Mouse (Mus musculus) forebrain, postnatal 0 days (tissue): ENCODE measurements around the gene Zmynd8. TPM values are rescaled to one million over a fixed set of nuclear protein-coding genes. Genes with fewer than 3 reads are reported as not detected.
A peak's percentile ranks its signal among the peaks of the same experiment; 100 is the strongest.

Experiments
- ATAC-seq: fragments of 200-750 bp; cut with Nextera tagmentation; 2 replicates; pipeline ENCODE4 v1.8.0; 2017; ENCODE audit warnings: mild to moderate bottlenecking, moderate library complexity
- DNase-seq: peaks from one replicate; pipeline ENCODE4 v3.0.0-alpha.2; 2015
- H3K27ac ChIP-seq: fragments of 300-500 bp; sonication (generic); 2 replicates; pipeline ENCODE4 v1.5.1; 2014; ENCODE audit warnings: low read depth, mild to moderate bottlenecking, antibody characterized with exemption, low read length, moderate library complexity, mixed read lengths
- H3K27me3 ChIP-seq: fragments of 300-500 bp; sonication (generic); 2 replicates; pipeline ENCODE4 v1.6.1; 2014; ENCODE audit warnings: mild to moderate bottlenecking, low read length, mixed read lengths; ENCODE audit not compliant: insufficient read depth
- H3K36me3 ChIP-seq: fragments of 300-500 bp; sonication (generic); 2 replicates; pipeline ENCODE4 v1.6.1; 2014; ENCODE audit warnings: mild to moderate bottlenecking, moderate library complexity; ENCODE audit not compliant: insufficient read depth
- H3K4me1 ChIP-seq: fragments of 300-500 bp; sonication (generic); 2 replicates; pipeline ENCODE4 v1.6.1; 2014; ENCODE audit warnings: antibody characterized with exemption; ENCODE audit not compliant: insufficient read depth
- H3K4me2 ChIP-seq: fragments of 300-500 bp; sonication (generic); 2 replicates; pipeline ENCODE4 v1.6.1; 2014; ENCODE audit warnings: low read depth, mild to moderate bottlenecking, moderate library complexity
- H3K4me3 ChIP-seq: fragments of 300-500 bp; sonication (generic); 2 replicates; pipeline ENCODE4 v1.5.1; 2014; ENCODE audit warnings: low read depth, low read length, mixed read lengths
- H3K9ac ChIP-seq: fragments of 300-500 bp; sonication (generic); 2 replicates; pipeline ENCODE4 v1.6.1; 2014; ENCODE audit warnings: mild to moderate bottlenecking
- H3K9me3 ChIP-seq: fragments of 300-500 bp; sonication (generic); 2 replicates; pipeline ENCODE4 v1.6.1; 2016; ENCODE audit warnings: low read length
- CTCF ChIP-seq: sonication (generic); IDR thresholded peaks from 2 replicates; pipeline ENCODE4 v1.5.1; 2016; ENCODE audit warnings: antibody characterized with exemption, control low read depth, low read depth
- WGBS: fragments of 180-500 bp; shearing (Covaris S2); extraction: QIAGEN DNeasy Blood & Tissue Kit; methylation state at CpG from one replicate; pipeline ENCODE4 v1.1.7; 2014; 5-methylcytosine and 5-hydroxymethylcytosine counted together
- polyA plus RNA-seq: library from polyadenylated mRNA; unstranded; fragments of >200 nt; fragmentation: Nextera tagmentation; extraction: Ambion mirVana; gene quantifications from 2 replicates; pipeline ENCODE4 v1.2.1, GENCODE M21; 2015
- total RNA-seq: library from RNA; depleted of rRNA; stranded (reverse); fragments of >200 nt; gene quantifications from 2 replicates; pipeline ENCODE4 v1.2.3, GENCODE M21; 2014

Zmynd8 gene
- total and polyA plus RNA-seq, 2 experiments from 2014 or later: 45.7 to 63.5 TPM

DNA sequence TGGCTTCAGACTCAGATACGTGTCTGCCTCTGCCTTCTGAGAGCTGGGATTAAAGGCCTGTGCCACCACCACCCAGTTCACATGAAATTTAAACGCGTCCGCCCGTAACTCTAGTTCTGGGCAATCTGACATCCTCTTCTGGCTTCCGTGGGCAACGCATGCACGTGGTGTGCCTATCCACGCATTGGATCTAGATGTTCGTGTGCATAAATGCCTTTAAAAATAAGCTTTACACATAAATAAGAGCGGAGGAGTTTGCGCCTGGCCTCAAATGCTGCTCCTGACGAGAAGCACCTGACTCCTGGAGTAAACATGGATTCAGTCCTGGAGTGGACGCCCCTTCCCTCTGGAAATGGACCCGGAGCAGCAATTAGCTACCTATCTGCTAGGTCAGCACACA is 76.3 kb downstream of the Zmynd8 start:
- DNase-seq (no peak), ATAC-seq (no peak)
- TF ChIP-seq CTCF: no peak
- no peak overlapping the region for H3K9ac ChIP-seq
- H3K4me2 ChIP-seq: no peak overlapping the region
- no peak overlapping the region for H3K27ac ChIP-seq
- H3K9me3 ChIP-seq: no peaks in the 10 kb centered on the region
- no peak overlapping the region for H3K4me3 ChIP-seq
- 89% methylated on average over 15 of the region's 15 CpGs for WGBS
- peaks cover 59% of the 10 kb centered on the region for H3K36me3 ChIP-seq
- H3K4me1 ChIP-seq: no peaks in the 10 kb centered on the region
- no peaks in the 10 kb centered on the region for H3K27me3 ChIP-seq

DNA sequence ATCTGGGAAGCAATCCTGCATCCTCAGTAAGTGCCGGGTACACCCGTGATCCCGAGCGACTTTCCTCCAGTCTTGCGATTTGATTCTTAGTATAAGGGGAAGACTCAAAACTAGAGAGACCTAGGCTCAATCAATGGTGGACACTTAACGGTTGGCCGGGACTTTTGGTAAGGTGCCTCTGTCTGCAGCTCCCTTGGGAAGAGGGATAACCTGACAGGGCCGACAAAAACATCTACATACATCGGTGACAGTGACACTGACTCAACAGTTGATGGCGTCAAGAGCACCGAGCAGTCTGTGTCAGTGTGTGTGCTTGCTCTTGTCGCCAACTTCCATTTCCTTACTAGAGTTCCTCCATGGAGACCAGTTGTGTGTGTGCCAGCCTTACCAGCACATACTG is 77.1 kb downstream of the Zmynd8 start:
- Histone ChIP-seq H3K27ac (no peak overlapping the region), H3K9ac (no peak overlapping the region), H3K27me3 (no peaks in the 10 kb centered on the region), H3K4me1 (no peaks in the 10 kb centered on the region), H3K9me3 (no peaks in the 10 kb centered on the region), H3K4me2 (no peak overlapping the region), H3K4me3 (no peak overlapping the region), H3K36me3 (peaks cover 52% of the 10 kb centered on the region)
- DNase-seq (no peak), ATAC-seq (no peak)
- WGBS: 86% methylated on average over 12 of the region's 12 CpGs
- no peak for TF ChIP-seq CTCF

DNA sequence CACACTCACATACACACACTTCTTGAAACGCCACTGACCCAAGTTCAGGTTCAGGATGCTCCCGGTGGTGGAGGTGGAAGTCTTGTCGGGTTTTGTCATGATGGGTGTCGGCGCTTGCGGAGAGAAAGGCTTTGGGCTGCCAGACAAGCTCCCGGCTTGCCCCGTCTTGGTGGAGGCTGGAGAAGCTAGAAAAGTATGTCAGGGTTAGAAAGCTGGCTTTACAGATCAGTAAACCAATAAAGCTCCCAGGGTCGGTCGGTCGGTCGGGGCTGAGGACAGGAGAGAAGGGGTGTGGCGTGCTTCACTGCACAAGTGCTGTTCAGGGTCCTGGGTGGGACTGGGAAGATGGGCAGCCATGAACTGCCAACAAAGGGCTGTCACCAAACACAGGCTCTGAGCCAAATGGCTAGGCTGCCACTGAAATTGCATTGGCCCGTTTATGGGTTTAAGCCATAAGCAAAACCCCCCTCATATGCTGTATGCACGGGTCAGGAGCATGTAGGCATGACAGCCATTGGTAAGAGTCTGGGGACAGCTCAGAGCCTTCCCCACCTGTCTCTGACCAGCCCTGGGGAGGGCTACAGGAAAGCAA is 78.2 kb downstream of the Zmynd8 start:
- H3K9me3 ChIP-seq: no peaks in the 10 kb centered on the region
- ATAC-seq: no peak

DNA sequence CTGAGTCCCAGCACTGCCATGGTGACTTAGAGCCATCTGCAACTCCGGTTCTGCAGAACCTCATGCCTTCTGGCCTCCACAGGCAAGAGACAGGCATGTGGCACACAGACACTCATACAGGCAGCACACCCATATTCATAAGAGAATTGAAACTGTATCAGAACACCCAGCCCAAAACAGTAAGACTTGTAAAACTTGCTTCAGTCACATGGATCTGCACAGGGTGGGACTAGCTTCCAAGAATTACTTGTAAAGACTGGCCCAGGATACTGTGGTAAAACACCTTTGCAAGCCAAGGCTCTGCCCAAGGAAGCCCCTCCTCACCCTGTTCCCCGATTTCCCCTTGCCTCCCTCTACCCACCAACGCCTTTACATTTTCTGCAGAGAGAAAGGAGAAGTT is 78.7 kb downstream of the Zmynd8 start:
- peaks cover 40% of the 10 kb centered on the region for H3K36me3 ChIP-seq
- no peaks in the 10 kb centered on the region for H3K9me3 ChIP-seq
- WGBS: 80% methylated on average over 3 of the region's 3 CpGs
- TF ChIP-seq CTCF: no peak
- no peak for DNase-seq
- H3K27ac ChIP-seq: no peak overlapping the region
- no peak overlapping the region for H3K4me3 ChIP-seq
- no peak overlapping the region for H3K4me2 ChIP-seq
- H3K27me3 ChIP-seq: no peaks in the 10 kb centered on the region
- no peaks in the 10 kb centered on the region for H3K4me1 ChIP-seq
- no peak overlapping the region for H3K9ac ChIP-seq
- ATAC-seq: peak; percentile 2; the same call in 1 of the 2 replicates

More for the DNA sequence above, 78.2 kb downstream of the Zmynd8 start:
- H3K36me3 ChIP-seq: peaks cover 45% of the 10 kb centered on the region
- H3K27me3 ChIP-seq: no peaks in the 10 kb centered on the region
- WGBS: 80% methylated on average over 15 of the region's 15 CpGs
- TF ChIP-seq CTCF: no peak
- no peak overlapping the region for H3K9ac ChIP-seq
- H3K4me1 ChIP-seq: no peaks in the 10 kb centered on the region
- no peak overlapping the region for H3K27ac ChIP-seq
- no peak overlapping the region for H3K4me2 ChIP-seq
- no peak for DNase-seq
- H3K4me3 ChIP-seq: no peak overlapping the region

DNA sequence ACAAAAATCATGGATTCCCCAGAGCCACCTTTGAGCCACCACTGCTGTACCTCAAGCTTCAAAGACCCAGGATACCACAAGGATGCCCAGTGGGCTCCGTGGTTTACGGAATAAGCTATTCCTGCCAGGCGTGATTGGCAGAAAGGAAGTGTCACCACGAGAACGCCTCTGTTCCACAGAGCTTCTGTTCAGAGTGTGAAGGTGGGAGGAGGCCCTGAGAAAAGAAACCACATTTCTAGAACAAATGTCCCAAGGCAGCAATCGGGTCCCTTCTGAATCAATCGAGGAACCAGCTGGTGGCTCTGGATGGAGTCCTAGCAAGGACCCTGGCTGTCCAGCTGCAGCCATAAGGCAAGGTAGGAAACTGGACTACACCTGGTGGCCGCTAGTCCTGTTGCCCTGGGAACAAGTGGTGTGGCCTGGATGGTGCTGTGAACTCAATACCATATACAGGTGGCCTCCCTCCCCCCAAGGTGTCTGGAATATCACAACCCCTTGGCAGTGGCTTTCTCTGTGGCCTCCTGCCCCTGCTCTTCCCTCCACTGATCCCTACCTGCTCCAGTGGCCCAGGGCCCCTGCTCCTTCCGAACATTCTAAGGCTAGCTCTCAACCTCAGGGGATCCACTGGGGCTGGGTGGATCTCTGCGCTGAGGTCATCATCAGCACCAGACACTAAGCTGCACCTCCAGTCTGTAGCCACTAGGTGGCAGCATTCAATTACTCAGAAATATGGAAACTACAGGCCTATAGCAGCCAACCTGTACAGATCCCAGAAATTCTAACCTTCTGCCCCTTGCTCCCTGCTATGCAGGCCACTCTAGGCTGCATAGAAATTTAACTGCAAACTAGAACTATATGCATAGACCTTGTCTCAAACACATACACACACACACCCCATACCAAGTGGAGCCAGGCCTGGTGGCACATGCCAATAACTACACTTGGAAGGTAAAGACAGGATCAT is 79.5 kb downstream of the Zmynd8 start:
- peak; percentile 92 for TF ChIP-seq CTCF
- 71% methylated on average over 10 of the region's 10 CpGs for WGBS
- Histone ChIP-seq H3K4me3 (no peak overlapping the region), H3K4me1 (no peaks in the 10 kb centered on the region), H3K4me2 (no peak overlapping the region), H3K27me3 (no peaks in the 10 kb centered on the region), H3K9ac (no peak overlapping the region), H3K27ac (peak overlapping the region; percentile 15; the same call in 1 of the 2 replicates), H3K9me3 (no peaks in the 10 kb centered on the region), H3K36me3 (peaks cover 38% of the 10 kb centered on the region)
- ATAC-seq: peak; percentile 82
- DNase-seq: peak; percentile 90

GRCm38 (mm10) chr2:165818570-165818969 is 80.2 kb downstream of the Zmynd8 start:
- H3K36me3 ChIP-seq: peaks cover 38% of the 10 kb centered on the region

GRCm38 (mm10) chr2:165817437-165817836 is 81.4 kb downstream of the Zmynd8 start:
- no peak overlapping the region for H3K4me2 ChIP-seq
- H3K9ac ChIP-seq: no peak overlapping the region
- H3K4me1 ChIP-seq: no peaks in the 10 kb centered on the region
- H3K36me3 ChIP-seq: peaks cover 41% of the 10 kb centered on the region
- peak overlapping the region; percentile 29; the same call in 1 of the 2 replicates for H3K27ac ChIP-seq
- no peak for DNase-seq
- TF ChIP-seq CTCF: no peak
- no peaks in the 10 kb centered on the region for H3K27me3 ChIP-seq
- H3K9me3 ChIP-seq: no peaks in the 10 kb centered on the region
- WGBS: 72% methylated on average over 10 of the region's 10 CpGs
- no peak overlapping the region for H3K4me3 ChIP-seq
- ATAC-seq: no peak

More at GRCm38 (mm10) chr2:165818570-165818969, 80.2 kb downstream of the Zmynd8 start:
- no peak for TF ChIP-seq CTCF
- ATAC-seq (no peak), DNase-seq (no peak)
- Histone ChIP-seq H3K4me1 (no peaks in the 10 kb centered on the region), H3K27me3 (no peaks in the 10 kb centered on the region), H3K9ac (no peak overlapping the region), H3K27ac (no peak overlapping the region), H3K4me3 (no peak overlapping the region), H3K9me3 (no peaks in the 10 kb centered on the region), H3K4me2 (no peak overlapping the region)
- 83% methylated on average over 6 of the region's 6 CpGs for WGBS
